Mouse (Mus musculus) liver, adult 2 months (tissue): Measurements from ENCODE around the gene Wwc2. TPM values are rescaled to one million over a fixed set of nuclear protein-coding genes. Genes with fewer than 3 reads are reported as not detected.

Source experiments
- DNase-seq: peaks from one replicate; pipeline ENCODE4 v3.0.0-alpha.2; 2011; ENCODE audit warnings: low read depth, low spot score; ENCODE audit errors: extremely low read depth
- H3K27ac ChIP-seq: fragments of 200-500 bp; replicated peaks from 2 replicates; pipeline ENCODE4 v1.5.1; 2012; ENCODE audit warnings: low read depth, mild to moderate bottlenecking, control low read depth, inconsistent platforms, low read length; ENCODE audit not compliant: insufficient read depth
- H3K27me3 ChIP-seq: fragments of 200-500 bp; 2 replicates; pipeline ENCODE4 v1.6.1; 2012; ENCODE audit warnings: mild to moderate bottlenecking, moderate library complexity, low read length, inconsistent platforms; ENCODE audit not compliant: control insufficient read depth, insufficient read depth
- H3K36me3 ChIP-seq: fragments of 200-500 bp; 2 replicates; pipeline ENCODE4 v1.6.1; 2012; ENCODE audit warnings: low read length, inconsistent platforms; ENCODE audit not compliant: control insufficient read depth, insufficient read depth
- H3K4me1 ChIP-seq: fragments of 200-500 bp; 2 replicates; pipeline ENCODE4 v1.6.1; 2011; ENCODE audit warnings: low read length; ENCODE audit not compliant: control insufficient read depth, insufficient read depth
- H3K4me3 ChIP-seq: fragments of 200-500 bp; 2 replicates; pipeline ENCODE4 v1.5.1; 2011; ENCODE audit warnings: low read depth, mild to moderate bottlenecking, control low read depth, low read length, moderate library complexity; ENCODE audit not compliant: insufficient read depth
- H3K79me2 ChIP-seq: fragments of 200-500 bp; 2 replicates; pipeline ENCODE4 v1.6.1; 2012; ENCODE audit warnings: inconsistent platforms, mild to moderate bottlenecking, low read length, moderate library complexity; ENCODE audit not compliant: control insufficient read depth, insufficient read depth
- H3K9ac ChIP-seq: fragments of 200-500 bp; 2 replicates; pipeline ENCODE4 v1.6.1; 2012; ENCODE audit warnings: low read depth, mild to moderate bottlenecking, control low read depth, inconsistent platforms, low read length
- CTCF ChIP-seq: fragments of 200-500 bp; IDR thresholded peaks from 2 replicates; pipeline ENCODE4 v1.5.1; 2011; ENCODE audit warnings: low read depth, low read length, control low read depth
- POLR2A ChIP-seq: fragments of 200-500 bp; IDR thresholded peaks from 2 replicates; pipeline ENCODE4 v1.6.1; 2011; ENCODE audit warnings: low read length, control low read depth; ENCODE audit not compliant: insufficient read depth; ENCODE audit errors: extremely low read depth
- WGBS: fragments of 180-500 bp; shearing (Covaris S2); methylation state at CpG from one replicate; pipeline ENCODE4 v1.1.7; 2018; 5-methylcytosine and 5-hydroxymethylcytosine counted together
- polyA plus RNA-seq: library from polyadenylated mRNA; depleted of rRNA; stranded (reverse); fragments of >200 nt; gene quantifications from 2 replicates; pipeline ENCODE4 v1.2.3, GENCODE M21; 2012
- total RNA-seq: library from RNA; depleted of rRNA; stranded (reverse); fragments of >200 nt; gene quantifications from 2 replicates; pipeline ENCODE4 v1.2.3, GENCODE M21; 2014

The Wwc2 gene
- total and polyA plus RNA-seq, 2 experiments = 2.3 to 3.7 TPM

- 95% methylated on average over 12 of the region's 12 CpGs for WGBS
- Histone ChIP-seq H3K36me3 (no peaks in the 10 kb centered on the region), H3K9ac (no peak overlapping the region), H3K79me2 (peaks cover 21% of the 10 kb centered on the region; the same call in 1 of the 2 replicates), H3K4me3 (no peak overlapping the region), H3K27ac (no peak overlapping the region), H3K4me1 (no peaks in the 10 kb centered on the region), H3K27me3 (no peaks in the 10 kb centered on the region)
- DNase-seq = no peak
- TF ChIP-seq POLR2A (no peak), CTCF (no peak)
Measured at GRCm38 (mm10) chr8:47929615-47930014, 61.1 kb downstream of the Wwc2 start.

DNA sequence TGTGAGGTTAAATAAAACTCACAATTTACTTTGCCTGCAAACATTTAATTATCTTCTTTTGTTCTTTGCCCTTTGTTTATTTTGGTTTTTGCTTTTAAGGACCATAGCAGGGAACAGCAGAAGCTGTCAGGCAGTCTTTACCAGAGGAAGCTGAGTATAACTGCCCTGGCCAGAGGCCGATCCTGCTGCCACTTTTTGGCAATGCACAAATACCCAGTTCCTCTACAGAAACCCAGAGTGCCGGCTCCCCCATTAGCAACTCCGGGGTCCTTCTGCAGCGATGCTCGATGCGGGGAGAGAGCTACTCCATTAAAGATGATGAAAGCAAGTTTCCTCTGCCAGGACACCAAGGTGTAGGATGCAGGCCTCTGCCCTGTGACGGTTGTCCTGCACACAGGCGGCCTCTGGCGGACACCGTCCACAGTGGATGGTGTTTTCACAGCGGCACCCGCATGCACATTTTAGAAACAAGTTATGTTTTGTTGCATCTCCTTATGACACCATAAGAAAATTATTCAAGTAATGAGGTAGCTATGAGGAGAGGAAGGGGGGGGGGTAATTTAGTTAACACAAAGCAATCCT is 62.0 kb downstream of the Wwc2 start:
- 87% methylated on average over 12 of the region's 12 CpGs for WGBS

GRCm38 (mm10) chr8:47924921-47925320 is 65.8 kb downstream of the Wwc2 start:
- DNase-seq = no peak
- H3K4me3 ChIP-seq = no peak overlapping the region
- H3K36me3 ChIP-seq = no peaks in the 10 kb centered on the region
- no peaks in the 10 kb centered on the region; the same call in 1 of the 2 replicates for H3K4me1 ChIP-seq
- no peak overlapping the region for H3K27ac ChIP-seq
- no peak overlapping the region for H3K9ac ChIP-seq
- H3K79me2 ChIP-seq = peaks cover 5% of the 10 kb centered on the region; the same call in 1 of the 2 replicates
- H3K27me3 ChIP-seq = no peaks in the 10 kb centered on the region
- WGBS = 89% methylated on average over 6 of the region's 6 CpGs
- no peak for TF ChIP-seq CTCF
- TF ChIP-seq POLR2A = no peak

More for the DNA sequence above, 62.0 kb downstream of the Wwc2 start:
- Histone ChIP-seq H3K4me3 (no peak overlapping the region), H3K4me1 (no peaks in the 10 kb centered on the region), H3K27me3 (no peaks in the 10 kb centered on the region), H3K9ac (no peak overlapping the region), H3K79me2 (peaks cover 17% of the 10 kb centered on the region; the same call in 1 of the 2 replicates), H3K27ac (no peak overlapping the region), H3K36me3 (no peaks in the 10 kb centered on the region)
- TF ChIP-seq POLR2A (no peak), CTCF (no peak)
- DNase-seq = no peak

GRCm38 (mm10) chr8:47922816-47923215 is 67.9 kb downstream of the Wwc2 start:
- no peak overlapping the region for H3K4me3 ChIP-seq
- no peaks in the 10 kb centered on the region; the same call in 1 of the 2 replicates for H3K4me1 ChIP-seq
- no peak overlapping the region for H3K27ac ChIP-seq
- 89% methylated on average over 10 of the region's 10 CpGs for WGBS
- no peak for DNase-seq
- peaks cover 5% of the 10 kb centered on the region; the same call in 1 of the 2 replicates for H3K79me2 ChIP-seq
- TF ChIP-seq CTCF (no peak), POLR2A (no peak)
- no peaks in the 10 kb centered on the region for H3K36me3 ChIP-seq
- no peak overlapping the region for H3K9ac ChIP-seq
- H3K27me3 ChIP-seq = no peaks in the 10 kb centered on the region

DNA sequence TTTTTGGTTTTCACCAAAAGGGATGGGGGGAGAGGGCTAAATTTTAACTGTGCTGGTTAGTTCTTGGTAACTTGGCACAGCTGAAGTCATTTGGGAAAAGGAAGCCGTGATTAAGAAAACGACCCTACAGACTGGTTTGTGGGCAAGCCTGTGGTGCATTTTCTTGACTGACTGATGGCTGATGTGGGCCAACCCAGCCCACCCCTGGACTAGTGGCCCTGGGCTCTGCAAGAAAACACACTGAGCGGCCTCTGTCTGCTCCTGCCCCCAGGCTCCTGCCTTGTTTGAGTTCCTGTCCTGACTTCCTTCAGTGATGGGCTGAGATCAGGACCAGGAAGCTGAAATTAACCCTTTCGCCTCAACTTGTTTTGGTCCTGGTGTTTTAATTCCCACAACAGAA is 68.7 kb downstream of the Wwc2 start:
- H3K4me1 ChIP-seq = peaks cover 2% of the 10 kb centered on the region; the same call in 1 of the 2 replicates
- no peaks in the 10 kb centered on the region for H3K27me3 ChIP-seq
- no peaks in the 10 kb centered on the region for H3K36me3 ChIP-seq
- TF ChIP-seq CTCF (no peak), POLR2A (no peak)
- H3K9ac ChIP-seq = no peak overlapping the region
- no peak overlapping the region for H3K27ac ChIP-seq
- no peak for DNase-seq
- WGBS = 77% methylated on average over 4 of the region's 4 CpGs
- no peak overlapping the region for H3K4me3 ChIP-seq
- peaks cover 9% of the 10 kb centered on the region; the same call in 1 of the 2 replicates for H3K79me2 ChIP-seq

GRCm38 (mm10) chr8:47920575-47921144 is 70.1 kb downstream of the Wwc2 start:
- H3K4me1 ChIP-seq = peaks cover 7% of the 10 kb centered on the region
- peaks cover 7% of the 10 kb centered on the region; the same call in 1 of the 2 replicates for H3K79me2 ChIP-seq
- WGBS = 98% methylated on average over 6 of the region's 6 CpGs
- H3K27ac ChIP-seq = no peak overlapping the region
- H3K36me3 ChIP-seq = no peaks in the 10 kb centered on the region
- no peaks in the 10 kb centered on the region for H3K27me3 ChIP-seq
- H3K9ac ChIP-seq = no peak overlapping the region
- no peak overlapping the region for H3K4me3 ChIP-seq
- no peak for TF ChIP-seq POLR2A
- no peak for DNase-seq
